Mouse (Mus musculus) liver, embryonic 14.5 days (tissue): Measurements from ENCODE around the gene Myl4.

Source experiments
- CTCF ChIP-seq: IDR thresholded peaks from 2 replicates; pipeline ENCODE4 v1.5.1; 2016; ENCODE audit warnings: antibody characterized with exemption, low read depth, control low read depth
- EP300 ChIP-seq: IDR thresholded peaks from 2 replicates; pipeline ENCODE4 v1.6.1; 2016; ENCODE audit warnings: antibody characterized with exemption, low read depth

- TF ChIP-seq CTCF: no peak
- no peak for TF ChIP-seq EP300
Observed at GRCm38 (mm10) chr11:104599265-104599945, 48.9 kb downstream of the Myl4 start.
